Mouse (Mus musculus) embryonic facial prominence, embryonic 13.5 days (tissue): ENCODE measurements around the gene Trio. TPM values are rescaled to one million over a fixed set of nuclear protein-coding genes. Genes with fewer than 3 reads are reported as not detected.

Experiments
- ATAC-seq: fragments of 200-750 bp; cut with Nextera tagmentation; 2 replicates; pipeline ENCODE4 v1.8.0; 2017; ENCODE audit warnings: low read depth; ENCODE audit not compliant: insufficient number of reproducible peaks, insufficient read depth, low FRiP score, low TSS enrichment
- H3K27ac ChIP-seq: fragments of 300-500 bp; sonication (generic); 2 replicates; pipeline ENCODE4 v1.5.1; 2015; ENCODE audit warnings: moderate library complexity, mild to moderate bottlenecking, inconsistent platforms
- H3K27me3 ChIP-seq: fragments of 300-500 bp; sonication (generic); 2 replicates; pipeline ENCODE4 v1.6.1; 2015; ENCODE audit warnings: mild to moderate bottlenecking, inconsistent platforms
- H3K36me3 ChIP-seq: fragments of 300-500 bp; sonication (generic); 2 replicates; pipeline ENCODE4 v1.6.1; 2015; ENCODE audit warnings: mild to moderate bottlenecking, inconsistent platforms
- H3K4me1 ChIP-seq: fragments of 300-500 bp; sonication (generic); 2 replicates; pipeline ENCODE4 v1.6.1; 2015; ENCODE audit warnings: inconsistent platforms
- H3K4me2 ChIP-seq: fragments of 300-500 bp; sonication (generic); 2 replicates; pipeline ENCODE4 v1.6.1; 2015; ENCODE audit warnings: moderate library complexity, mild to moderate bottlenecking, inconsistent platforms
- H3K4me3 ChIP-seq: fragments of 300-500 bp; sonication (generic); 2 replicates; pipeline ENCODE4 v1.5.1; 2015; ENCODE audit warnings: mild to moderate bottlenecking, inconsistent platforms
- H3K9ac ChIP-seq: fragments of 300-500 bp; sonication (generic); 2 replicates; pipeline ENCODE4 v1.6.1; 2015; ENCODE audit warnings: mild to moderate bottlenecking, inconsistent platforms
- H3K9me3 ChIP-seq: fragments of 300-500 bp; sonication (generic); 2 replicates; pipeline ENCODE4 v1.6.1; 2016; ENCODE audit warnings: inconsistent platforms
- WGBS: fragments of 180-500 bp; shearing (Covaris S2); methylation state at CpG from one replicate; pipeline ENCODE4 v1.1.7; 2015; ENCODE audit warnings: mixed read lengths; 5-methylcytosine and 5-hydroxymethylcytosine counted together
- polyA plus RNA-seq: library from polyadenylated mRNA; unstranded; fragments of >200 nt; fragmentation: Nextera tagmentation; extraction: Ambion mirVana; gene quantifications from 2 replicates; pipeline ENCODE4 v1.2.1, GENCODE M21; 2015

Trio gene
- polyA plus RNA-seq, 1 experiment from 2014 or later = 48.8 TPM

DNA sequence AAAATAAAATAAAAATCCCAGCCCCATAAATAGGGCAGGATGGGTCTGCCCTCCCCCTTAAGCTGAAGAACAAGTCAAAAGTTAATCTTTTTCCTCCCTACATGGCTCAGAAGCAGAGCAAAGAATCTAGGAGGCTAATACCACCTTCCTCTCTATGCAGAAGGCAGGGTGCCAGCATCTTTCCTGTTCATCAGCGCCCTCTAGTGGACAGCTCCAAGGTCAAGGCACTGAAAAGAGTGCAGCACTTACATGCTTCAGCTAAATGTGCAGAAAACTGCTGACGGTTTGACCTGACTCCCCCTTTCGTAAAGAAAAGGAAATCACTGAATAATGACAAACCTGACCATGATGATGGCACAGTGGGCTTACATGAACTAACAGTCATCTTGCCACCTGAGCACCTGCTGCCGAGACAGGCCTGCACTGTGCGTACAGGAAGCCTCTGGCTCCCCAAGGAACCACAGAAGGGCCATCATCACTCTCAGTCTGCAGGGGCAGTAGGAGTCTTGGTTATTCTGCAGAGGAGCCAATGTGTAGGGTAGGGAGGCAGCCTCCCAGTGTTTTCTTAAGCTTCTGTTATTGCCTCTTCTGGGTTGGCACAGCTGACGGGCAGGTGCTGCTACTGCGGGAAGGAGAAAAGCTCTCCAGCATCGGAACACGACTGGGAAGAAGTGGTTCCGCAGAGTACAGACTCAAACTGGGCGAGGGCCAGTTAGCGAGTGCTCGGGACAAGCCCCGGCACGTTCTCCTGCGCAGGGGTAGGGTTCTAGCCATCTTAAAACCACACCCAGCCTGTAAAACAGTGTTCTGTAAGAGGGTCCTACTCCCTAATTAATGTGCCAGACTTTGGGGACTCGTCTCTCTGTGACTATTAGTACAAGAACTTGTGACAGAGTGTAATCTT lies 141.0 kb downstream of the Trio start:
- no peak overlapping the region for H3K9ac ChIP-seq
- no peak overlapping the region for H3K4me3 ChIP-seq
- ATAC-seq = no peak
- H3K4me1 ChIP-seq = peaks cover 10% of the 10 kb centered on the region; the same call in 1 of the 2 replicates
- no peaks in the 10 kb centered on the region for H3K27me3 ChIP-seq
- no peaks in the 10 kb centered on the region for H3K9me3 ChIP-seq
- H3K4me2 ChIP-seq = no peak overlapping the region
- 73% methylated on average over 17 of the region's 17 CpGs for WGBS
- H3K36me3 ChIP-seq = peaks cover 68% of the 10 kb centered on the region
- peak overlapping the region; percentile 22; the same call in 1 of the 2 replicates for H3K27ac ChIP-seq

DNA sequence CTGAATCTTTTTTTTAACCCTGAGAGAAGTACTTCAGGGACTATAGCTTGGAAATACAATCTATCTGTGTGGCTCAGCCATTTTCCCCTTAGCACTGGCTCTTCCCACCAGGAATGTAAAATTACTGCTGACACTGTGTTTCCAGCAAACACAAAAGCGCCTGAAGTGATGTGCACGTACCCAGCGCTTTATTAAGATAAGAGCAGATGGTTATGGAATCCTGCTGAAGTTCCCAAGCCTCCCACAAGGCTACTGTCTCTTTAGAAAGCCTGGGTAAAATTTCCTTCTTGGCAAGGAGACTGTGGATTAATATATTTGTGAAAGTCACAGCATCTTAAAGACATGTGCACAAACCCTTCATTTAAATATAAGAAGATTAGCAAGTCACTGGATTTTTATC lies 141.8 kb downstream of the Trio start:
- Histone ChIP-seq H3K9ac (no peak overlapping the region), H3K4me3 (no peak overlapping the region), H3K4me2 (no peak overlapping the region), H3K4me1 (peaks cover 10% of the 10 kb centered on the region; the same call in 1 of the 2 replicates), H3K27me3 (no peaks in the 10 kb centered on the region), H3K9me3 (no peaks in the 10 kb centered on the region), H3K27ac (no peak overlapping the region), H3K36me3 (peaks cover 65% of the 10 kb centered on the region)
- 81% methylated on average over 3 of the region's 3 CpGs for WGBS
- no peak for ATAC-seq

DNA sequence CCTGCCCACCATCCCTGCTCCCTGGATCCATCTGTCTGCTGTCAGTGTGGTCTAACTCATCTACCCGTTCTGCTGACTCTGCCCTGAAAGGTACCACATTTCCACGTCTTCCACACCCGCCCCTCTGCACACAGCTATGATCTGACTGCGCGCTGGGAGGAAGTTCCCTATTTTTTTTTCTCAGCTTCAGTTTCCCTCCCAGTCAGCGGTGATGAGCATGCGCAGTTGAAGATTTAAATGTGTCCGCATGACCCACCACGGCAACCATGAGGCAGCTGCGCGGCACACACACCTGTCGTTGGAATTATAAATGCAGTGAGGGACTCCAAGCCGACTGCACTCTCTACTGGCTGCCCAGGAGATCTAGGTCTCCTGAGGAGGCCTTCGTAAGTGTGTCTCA lies 142.8 kb downstream of the Trio start:
- H3K36me3 ChIP-seq = peaks cover 62% of the 10 kb centered on the region
- no peak overlapping the region for H3K9ac ChIP-seq
- ATAC-seq = no peak
- no peak overlapping the region for H3K4me3 ChIP-seq
- H3K27me3 ChIP-seq = no peaks in the 10 kb centered on the region
- H3K27ac ChIP-seq = no peak overlapping the region
- no peak overlapping the region for H3K4me2 ChIP-seq
- peaks cover 10% of the 10 kb centered on the region; the same call in 1 of the 2 replicates for H3K4me1 ChIP-seq
- H3K9me3 ChIP-seq = no peaks in the 10 kb centered on the region
- 93% methylated on average over 14 of the region's 14 CpGs for WGBS

DNA sequence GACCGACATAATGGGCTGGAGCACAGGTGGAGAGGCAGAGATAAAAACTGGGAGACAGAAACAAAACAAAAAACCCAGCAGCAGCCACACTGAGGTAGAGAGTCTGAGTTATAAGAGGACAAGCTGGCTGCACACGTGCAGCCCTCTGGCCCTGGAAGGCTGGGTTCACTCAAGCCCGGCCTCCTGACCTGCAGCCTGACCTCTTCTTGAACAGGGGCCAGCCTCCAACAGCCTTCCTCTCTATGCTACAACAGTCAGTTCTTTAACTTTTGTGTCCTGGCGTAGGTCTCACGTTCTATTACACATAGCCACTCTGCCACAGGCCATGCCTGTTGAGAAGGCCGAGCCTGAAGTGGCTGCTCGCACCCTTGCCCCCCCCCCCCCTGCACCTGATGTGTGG lies 147.8 kb downstream of the Trio start:
- Histone ChIP-seq H3K4me3 (no peak overlapping the region), H3K9me3 (no peaks in the 10 kb centered on the region), H3K27me3 (no peaks in the 10 kb centered on the region), H3K27ac (no peak overlapping the region), H3K4me1 (0 out of 2 replicates have a peak, but pooled peaks cover 4% of the 10 kb centered on the region), H3K4me2 (no peak overlapping the region), H3K36me3 (peaks cover 53% of the 10 kb centered on the region), H3K9ac (no peak overlapping the region)
- ATAC-seq = no peak
- WGBS = 59% methylated on average over 7 of the region's 7 CpGs

DNA sequence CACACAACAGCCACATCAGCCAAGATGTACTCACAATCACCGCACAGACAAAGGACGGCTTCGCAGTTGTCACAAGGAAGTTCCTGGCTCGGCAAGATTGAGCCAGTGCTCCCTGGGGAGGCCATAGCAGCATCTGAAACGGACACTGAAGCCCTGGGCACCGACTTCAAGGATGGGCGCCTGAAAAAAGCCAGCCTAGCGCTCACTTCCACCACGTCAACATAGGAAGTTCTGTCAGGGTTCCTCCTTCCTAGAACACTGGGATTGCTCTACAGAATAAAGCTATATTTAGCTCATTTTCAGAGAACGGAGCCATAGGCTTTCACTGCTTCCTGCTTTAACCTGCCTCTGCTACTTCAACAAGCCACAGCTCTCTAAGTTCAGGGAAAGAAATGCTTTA lies 149.3 kb downstream of the Trio start:
- ATAC-seq = no peak
- H3K9ac ChIP-seq = no peak overlapping the region
- WGBS = 66% methylated on average over 10 of the region's 10 CpGs
- H3K4me2 ChIP-seq = no peak overlapping the region
- 0 out of 2 replicates have a peak, but pooled peaks cover 4% of the 10 kb centered on the region for H3K4me1 ChIP-seq
- H3K27ac ChIP-seq = no peak overlapping the region; the same call in 1 of the 2 replicates
- H3K27me3 ChIP-seq = no peaks in the 10 kb centered on the region
- H3K4me3 ChIP-seq = no peak overlapping the region
- no peaks in the 10 kb centered on the region for H3K9me3 ChIP-seq
- peaks cover 58% of the 10 kb centered on the region for H3K36me3 ChIP-seq

DNA sequence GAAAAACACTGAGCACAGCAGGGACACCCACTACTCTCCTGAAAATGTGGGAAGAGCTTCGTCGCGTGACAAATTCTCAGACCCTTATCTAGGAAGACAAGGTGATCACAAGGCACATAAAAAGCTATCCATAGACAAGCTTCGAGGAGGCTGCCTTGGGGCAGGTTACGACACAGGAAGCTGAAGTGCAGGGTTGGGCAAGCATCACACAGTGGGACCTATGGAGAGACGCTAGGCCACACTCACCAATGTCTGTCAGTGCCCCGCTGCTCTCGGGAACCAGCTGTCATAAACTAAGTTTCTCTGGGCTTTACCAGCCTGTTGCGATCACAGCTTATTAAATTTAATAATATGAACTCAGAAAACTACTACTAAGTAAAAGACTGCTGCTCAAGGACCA lies 149.9 kb downstream of the Trio start:
- WGBS = 79% methylated on average over 9 of the region's 9 CpGs
- Histone ChIP-seq H3K4me1 (0 out of 2 replicates have a peak, but pooled peaks cover 4% of the 10 kb centered on the region), H3K36me3 (peaks cover 58% of the 10 kb centered on the region), H3K9ac (no peak overlapping the region), H3K4me2 (no peak overlapping the region), H3K27me3 (no peaks in the 10 kb centered on the region), H3K9me3 (no peaks in the 10 kb centered on the region), H3K27ac (no peak overlapping the region), H3K4me3 (no peak overlapping the region)
- no peak for ATAC-seq

GRCm38 (mm10) chr15:27873747-27874320 lies 151.8 kb downstream of the Trio start:
- no peak overlapping the region for H3K27ac ChIP-seq
- no peaks in the 10 kb centered on the region for H3K9me3 ChIP-seq
- 0 out of 2 replicates have a peak, but pooled peaks cover 4% of the 10 kb centered on the region for H3K4me1 ChIP-seq
- no peak for ATAC-seq
- peaks cover 53% of the 10 kb centered on the region for H3K36me3 ChIP-seq
- no peak overlapping the region for H3K4me3 ChIP-seq
- H3K9ac ChIP-seq = no peak overlapping the region
- no peak overlapping the region for H3K4me2 ChIP-seq
- no peaks in the 10 kb centered on the region for H3K27me3 ChIP-seq
- 91% methylated on average over 16 of the region's 16 CpGs for WGBS

GRCm38 (mm10) chr15:27872286-27872685 lies 153.4 kb downstream of the Trio start:
- Histone ChIP-seq H3K27me3 (no peaks in the 10 kb centered on the region), H3K9ac (no peak overlapping the region), H3K4me2 (no peak overlapping the region), H3K4me1 (0 out of 2 replicates have a peak, but pooled peaks cover 3% of the 10 kb centered on the region), H3K27ac (no peak overlapping the region), H3K36me3 (peaks cover 46% of the 10 kb centered on the region), H3K9me3 (no peaks in the 10 kb centered on the region), H3K4me3 (no peak overlapping the region)
- 85% methylated on average over 2 of the region's 2 CpGs for WGBS
- no peak for ATAC-seq

DNA sequence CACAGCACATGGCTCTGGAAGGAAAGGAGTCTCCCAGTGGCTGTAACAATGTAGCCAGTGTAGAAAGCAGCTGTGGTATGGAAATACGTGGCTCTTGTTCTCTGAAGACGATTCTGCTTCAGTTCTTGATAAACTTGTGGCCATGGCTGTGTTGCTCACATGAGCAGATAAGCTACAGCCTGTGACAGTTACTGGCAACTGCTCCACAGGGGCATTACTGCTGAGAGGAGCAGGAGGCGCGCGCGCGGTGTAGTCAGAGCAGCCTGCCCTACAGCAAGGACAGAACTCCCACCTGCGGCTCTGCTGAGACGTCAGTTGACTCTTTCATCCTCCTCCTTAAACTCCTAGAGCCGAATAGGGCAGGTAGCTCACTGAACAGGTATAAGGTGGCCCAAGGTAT lies 153.9 kb downstream of the Trio start:
- no peak for ATAC-seq
- H3K36me3 ChIP-seq = peaks cover 46% of the 10 kb centered on the region
- H3K9me3 ChIP-seq = no peaks in the 10 kb centered on the region
- no peaks in the 10 kb centered on the region for H3K27me3 ChIP-seq
- no peak overlapping the region for H3K4me3 ChIP-seq
- H3K4me2 ChIP-seq = no peak overlapping the region
- H3K4me1 ChIP-seq = no peaks in the 10 kb centered on the region; the same call in 1 of the 2 replicates
- WGBS = 86% methylated on average over 10 of the region's 10 CpGs
- H3K9ac ChIP-seq = no peak overlapping the region
- no peak overlapping the region for H3K27ac ChIP-seq

DNA sequence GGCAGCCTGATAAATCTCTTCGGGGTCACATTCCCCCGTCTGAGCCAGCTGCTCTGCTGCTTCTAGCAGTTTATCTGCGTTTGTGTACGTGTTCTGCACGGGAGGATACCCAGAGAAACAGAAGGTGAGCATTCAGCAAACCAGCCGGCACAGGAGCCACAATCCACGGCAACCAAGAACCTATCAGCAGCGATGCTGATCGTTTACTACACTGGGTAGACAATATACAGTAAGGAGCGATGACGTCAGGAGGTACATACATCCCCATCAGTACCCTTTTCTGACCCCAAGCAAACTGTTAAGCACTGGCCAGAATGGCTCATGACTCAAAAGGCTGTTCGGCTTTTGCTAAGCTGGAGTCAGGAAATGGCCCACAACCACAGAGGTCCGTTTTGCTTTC lies 154.4 kb downstream of the Trio start:
- 87% methylated on average over 13 of the region's 13 CpGs for WGBS
- Histone ChIP-seq H3K9ac (no peak overlapping the region), H3K4me2 (no peak overlapping the region), H3K27ac (no peak overlapping the region), H3K36me3 (peaks cover 45% of the 10 kb centered on the region), H3K27me3 (no peaks in the 10 kb centered on the region), H3K9me3 (no peaks in the 10 kb centered on the region), H3K4me3 (no peak overlapping the region), H3K4me1 (no peaks in the 10 kb centered on the region; the same call in 1 of the 2 replicates)
- ATAC-seq = no peak

GRCm38 (mm10) chr15:27869001-27869400 lies 156.6 kb downstream of the Trio start:
- Histone ChIP-seq H3K27me3 (no peaks in the 10 kb centered on the region), H3K9ac (no peak overlapping the region), H3K9me3 (no peaks in the 10 kb centered on the region), H3K4me2 (no peak overlapping the region), H3K36me3 (peaks cover 58% of the 10 kb centered on the region), H3K27ac (no peak overlapping the region), H3K4me1 (no peaks in the 10 kb centered on the region; the same call in 1 of the 2 replicates), H3K4me3 (no peak overlapping the region)
- 90% methylated on average over 4 of the region's 4 CpGs for WGBS
- ATAC-seq = no peak

- WGBS = 93% methylated on average over 7 of the region's 7 CpGs
- H3K9ac ChIP-seq = no peak overlapping the region
- H3K4me1 ChIP-seq = no peaks in the 10 kb centered on the region; the same call in 1 of the 2 replicates
- peaks cover 51% of the 10 kb centered on the region for H3K36me3 ChIP-seq
- no peak overlapping the region for H3K27ac ChIP-seq
- H3K4me2 ChIP-seq = no peak overlapping the region
- H3K4me3 ChIP-seq = no peak overlapping the region
- no peak for ATAC-seq
- H3K9me3 ChIP-seq = no peaks in the 10 kb centered on the region
- H3K27me3 ChIP-seq = no peaks in the 10 kb centered on the region
These were observed 157.8 kb downstream of the Trio start for GRCm38 (mm10) chr15:27867831-27868230.
